Mouse (Mus musculus) liver, adult 2 months (tissue): Measurements from ENCODE around the gene Ccdc190. TPM values are rescaled to one million over a fixed set of nuclear protein-coding genes. Genes with fewer than 3 reads are reported as not detected.

Experiments
- DNase-seq: peaks from one replicate; pipeline ENCODE4 v3.0.0-alpha.2; 2011; ENCODE audit warnings: low read depth, low spot score; ENCODE audit errors: extremely low read depth
- H3K27ac ChIP-seq: fragments of 200-500 bp; replicated peaks from 2 replicates; pipeline ENCODE4 v1.5.1; 2012; ENCODE audit warnings: low read depth, mild to moderate bottlenecking, control low read depth, inconsistent platforms, low read length; ENCODE audit not compliant: insufficient read depth
- H3K27me3 ChIP-seq: fragments of 200-500 bp; 2 replicates; pipeline ENCODE4 v1.6.1; 2012; ENCODE audit warnings: mild to moderate bottlenecking, moderate library complexity, low read length, inconsistent platforms; ENCODE audit not compliant: control insufficient read depth, insufficient read depth
- H3K36me3 ChIP-seq: fragments of 200-500 bp; 2 replicates; pipeline ENCODE4 v1.6.1; 2012; ENCODE audit warnings: low read length, inconsistent platforms; ENCODE audit not compliant: control insufficient read depth, insufficient read depth
- H3K4me1 ChIP-seq: fragments of 200-500 bp; 2 replicates; pipeline ENCODE4 v1.6.1; 2011; ENCODE audit warnings: low read length; ENCODE audit not compliant: control insufficient read depth, insufficient read depth
- H3K4me3 ChIP-seq: fragments of 200-500 bp; 2 replicates; pipeline ENCODE4 v1.5.1; 2011; ENCODE audit warnings: low read depth, mild to moderate bottlenecking, control low read depth, low read length, moderate library complexity; ENCODE audit not compliant: insufficient read depth
- H3K79me2 ChIP-seq: fragments of 200-500 bp; 2 replicates; pipeline ENCODE4 v1.6.1; 2012; ENCODE audit warnings: inconsistent platforms, mild to moderate bottlenecking, low read length, moderate library complexity; ENCODE audit not compliant: control insufficient read depth, insufficient read depth
- H3K9ac ChIP-seq: fragments of 200-500 bp; 2 replicates; pipeline ENCODE4 v1.6.1; 2012; ENCODE audit warnings: low read depth, mild to moderate bottlenecking, control low read depth, inconsistent platforms, low read length
- CTCF ChIP-seq: fragments of 200-500 bp; IDR thresholded peaks from 2 replicates; pipeline ENCODE4 v1.5.1; 2011; ENCODE audit warnings: low read depth, low read length, control low read depth
- POLR2A ChIP-seq: fragments of 200-500 bp; IDR thresholded peaks from 2 replicates; pipeline ENCODE4 v1.6.1; 2011; ENCODE audit warnings: low read length, control low read depth; ENCODE audit not compliant: insufficient read depth; ENCODE audit errors: extremely low read depth
- WGBS: fragments of 180-500 bp; shearing (Covaris S2); methylation state at CpG from one replicate; pipeline ENCODE4 v1.1.7; 2018; 5-methylcytosine and 5-hydroxymethylcytosine counted together
- polyA plus RNA-seq: library from polyadenylated mRNA; depleted of rRNA; stranded (reverse); fragments of >200 nt; gene quantifications from 2 replicates; pipeline ENCODE4 v1.2.3, GENCODE M21; 2012
- total RNA-seq: library from RNA; depleted of rRNA; stranded (reverse); fragments of >200 nt; gene quantifications from 2 replicates; pipeline ENCODE4 v1.2.3, GENCODE M21; 2014

The Ccdc190 gene
- total and polyA plus RNA-seq, 2 experiments = not detected

- no peaks in the 10 kb centered on the region for H3K4me1 ChIP-seq
- DNase-seq = no peak
- no peaks in the 10 kb centered on the region for H3K27me3 ChIP-seq
- H3K27ac ChIP-seq = no peak overlapping the region
- H3K36me3 ChIP-seq = no peaks in the 10 kb centered on the region
- H3K79me2 ChIP-seq = no peaks in the 10 kb centered on the region
- H3K9ac ChIP-seq = no peak overlapping the region
- no peak for TF ChIP-seq POLR2A
- no peak for TF ChIP-seq CTCF
- 69% methylated on average over 1 of the region's 1 CpGs for WGBS
- no peak overlapping the region for H3K4me3 ChIP-seq
Measured at GRCm38 (mm10) chr1:169895686-169896085, 32.8 kb upstream of the Ccdc190 start.

DNA sequence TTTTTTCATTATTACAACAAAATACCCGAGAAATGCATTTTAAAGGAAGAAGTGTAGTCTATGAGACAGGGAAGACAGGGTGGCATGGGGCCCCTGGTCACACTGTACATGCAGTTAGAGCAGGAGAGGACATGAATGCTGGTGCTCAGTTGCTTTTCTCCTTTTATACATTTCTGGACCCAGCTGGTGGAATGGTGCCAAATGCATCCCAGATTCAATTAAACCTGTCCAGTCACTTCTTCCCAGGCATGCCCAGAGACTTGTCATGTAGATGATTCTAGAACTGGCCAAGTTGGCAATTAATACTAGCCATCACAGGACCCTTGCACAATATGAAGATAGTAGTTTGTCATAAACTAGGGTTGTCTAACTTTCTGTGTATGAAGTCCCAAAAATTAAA, 30.5 kb upstream of the Ccdc190 start:
- Histone ChIP-seq H3K79me2 (no peaks in the 10 kb centered on the region), H3K36me3 (no peaks in the 10 kb centered on the region), H3K9ac (no peak overlapping the region), H3K4me1 (no peaks in the 10 kb centered on the region), H3K27ac (no peak overlapping the region), H3K4me3 (no peak overlapping the region), H3K27me3 (no peaks in the 10 kb centered on the region)
- WGBS = 34% methylated on average over 1 of the region's 1 CpGs
- TF ChIP-seq CTCF (no peak), POLR2A (no peak)
- DNase-seq = no peak

- Histone ChIP-seq H3K4me1 (no peaks in the 10 kb centered on the region), H3K27ac (no peak overlapping the region), H3K27me3 (no peaks in the 10 kb centered on the region), H3K4me3 (no peak overlapping the region), H3K36me3 (no peaks in the 10 kb centered on the region), H3K9ac (no peak overlapping the region), H3K79me2 (no peaks in the 10 kb centered on the region)
- TF ChIP-seq CTCF (no peak), POLR2A (no peak)
- WGBS = 56% methylated on average over 7 of the region's 7 CpGs
- DNase-seq = no peak
Measured at GRCm38 (mm10) chr1:169898607-169899006, 29.8 kb upstream of the Ccdc190 start.

DNA sequence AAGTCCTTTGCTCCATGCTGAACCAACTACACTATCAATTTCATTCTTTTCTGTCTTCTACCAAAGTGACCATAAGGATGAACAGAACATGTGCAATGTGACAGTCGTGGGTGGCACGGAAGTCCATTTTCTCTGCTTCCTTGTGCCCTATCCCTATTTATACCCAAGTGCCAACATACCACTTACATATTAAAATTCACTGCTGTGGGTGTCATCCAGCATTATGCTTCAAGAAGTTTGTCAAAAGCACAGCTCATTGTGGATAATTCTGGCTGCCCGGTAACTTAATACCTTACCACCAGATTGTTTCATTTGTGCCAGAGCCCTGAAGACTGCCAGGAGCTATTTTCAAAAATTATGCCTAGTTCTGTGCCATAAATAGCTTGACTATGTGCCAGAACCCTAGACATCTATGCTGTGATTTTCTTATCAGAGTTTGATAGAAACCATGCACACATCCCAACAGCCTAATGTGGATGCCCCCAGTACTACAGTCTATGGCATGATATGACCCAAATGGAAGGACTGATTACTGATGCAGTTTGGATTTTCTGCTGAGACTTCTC, 27.6 kb upstream of the Ccdc190 start:
- 0 out of 2 replicates have a peak, but pooled peaks cover 2% of the 10 kb centered on the region for H3K27me3 ChIP-seq
- no peak overlapping the region for H3K4me3 ChIP-seq
- H3K4me1 ChIP-seq = no peaks in the 10 kb centered on the region
- DNase-seq = no peak
- H3K36me3 ChIP-seq = no peaks in the 10 kb centered on the region
- no peak overlapping the region for H3K27ac ChIP-seq
- WGBS = 89% methylated on average over 3 of the region's 3 CpGs
- no peak for TF ChIP-seq POLR2A
- TF ChIP-seq CTCF = no peak
- H3K9ac ChIP-seq = no peak overlapping the region
- no peaks in the 10 kb centered on the region for H3K79me2 ChIP-seq

DNA sequence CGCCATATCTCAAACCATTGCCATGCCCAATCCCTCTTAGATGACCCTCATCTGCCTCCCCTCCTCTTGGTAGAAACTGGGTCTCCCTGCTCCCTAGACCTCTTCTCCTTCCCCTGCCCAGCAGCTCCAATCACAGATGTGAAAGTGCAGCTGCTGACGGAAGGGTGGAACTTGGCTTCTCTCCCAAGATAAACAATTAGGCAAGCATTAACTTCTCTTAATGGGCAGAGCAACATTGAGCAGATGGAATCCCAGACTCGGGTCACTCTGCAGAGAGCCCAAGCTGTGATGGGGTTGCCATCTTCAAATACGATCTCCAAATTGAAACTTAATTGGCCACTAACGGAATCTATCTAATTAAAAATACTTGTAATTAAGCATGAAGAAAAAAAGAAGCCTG, 19.3 kb upstream of the Ccdc190 start:
- H3K27ac ChIP-seq = no peak overlapping the region
- H3K79me2 ChIP-seq = no peaks in the 10 kb centered on the region
- 63% methylated on average over 5 of the region's 5 CpGs for WGBS
- no peaks in the 10 kb centered on the region for H3K36me3 ChIP-seq
- H3K4me3 ChIP-seq = no peak overlapping the region
- TF ChIP-seq POLR2A = no peak
- DNase-seq = no peak
- 0 out of 2 replicates have a peak, but pooled peaks cover 2% of the 10 kb centered on the region for H3K27me3 ChIP-seq
- no peak overlapping the region for H3K9ac ChIP-seq
- no peaks in the 10 kb centered on the region for H3K4me1 ChIP-seq

GRCm38 (mm10) chr1:169909659-169910058, 18.8 kb upstream of the Ccdc190 start:
- no peak overlapping the region for H3K4me3 ChIP-seq
- WGBS = 85% methylated on average over 6 of the region's 6 CpGs
- TF ChIP-seq POLR2A = no peak
- no peak for TF ChIP-seq CTCF
- H3K27me3 ChIP-seq = 0 out of 2 replicates have a peak, but pooled peaks cover under 1% of the 10 kb centered on the region
- no peaks in the 10 kb centered on the region for H3K36me3 ChIP-seq
- no peaks in the 10 kb centered on the region for H3K79me2 ChIP-seq
- no peak overlapping the region for H3K9ac ChIP-seq
- no peaks in the 10 kb centered on the region for H3K4me1 ChIP-seq
- no peak overlapping the region for H3K27ac ChIP-seq
- DNase-seq = no peak
